Mouse (Mus musculus) lung, embryonic 15.5 days (tissue): ENCODE data around the gene Hk1. TPM values are rescaled to one million over a fixed set of nuclear protein-coding genes. Genes with fewer than 3 reads are reported as not detected.
A peak's percentile ranks its signal among the peaks of the same experiment; 100 is the strongest.

Experiments used
- ATAC-seq: fragments of 200-750 bp; cut with Nextera tagmentation; 2 replicates; pipeline ENCODE4 v1.8.0; 2017; ENCODE audit warnings: moderate number of reproducible peaks, borderline replicate concordance; ENCODE audit not compliant: low FRiP score, low TSS enrichment; ENCODE audit errors: extremely low read depth
- H3K27ac ChIP-seq: fragments of 300-500 bp; sonication (generic); 2 replicates; pipeline ENCODE4 v1.5.1; 2015; ENCODE audit warnings: moderate library complexity, mild to moderate bottlenecking, inconsistent platforms
- H3K27me3 ChIP-seq: fragments of 300-500 bp; sonication (generic); 2 replicates; pipeline ENCODE4 v1.6.1; 2015; ENCODE audit warnings: inconsistent platforms
- H3K36me3 ChIP-seq: fragments of 300-500 bp; sonication (generic); 2 replicates; pipeline ENCODE4 v1.6.1; 2015; ENCODE audit warnings: inconsistent platforms
- H3K4me1 ChIP-seq: fragments of 300-500 bp; sonication (generic); 2 replicates; pipeline ENCODE4 v1.6.1; 2015; ENCODE audit warnings: inconsistent platforms
- H3K4me2 ChIP-seq: fragments of 300-500 bp; sonication (generic); 2 replicates; pipeline ENCODE4 v1.6.1; 2015; ENCODE audit warnings: inconsistent platforms, mild to moderate bottlenecking, moderate library complexity
- H3K4me3 ChIP-seq: fragments of 300-500 bp; sonication (generic); 2 replicates; pipeline ENCODE4 v1.5.1; 2015; ENCODE audit warnings: mild to moderate bottlenecking, inconsistent platforms
- H3K9ac ChIP-seq: fragments of 300-500 bp; sonication (generic); 2 replicates; pipeline ENCODE4 v1.6.1; 2015; ENCODE audit warnings: inconsistent platforms
- H3K9me3 ChIP-seq: fragments of 300-500 bp; sonication (generic); 2 replicates; pipeline ENCODE4 v1.6.1; 2016; ENCODE audit warnings: inconsistent platforms
- WGBS: fragments of 180-500 bp; shearing (Covaris S2); methylation state at CpG from one replicate; pipeline ENCODE4 v1.1.7; 2015; 5-methylcytosine and 5-hydroxymethylcytosine counted together
- polyA plus RNA-seq: library from polyadenylated mRNA; unstranded; fragments of >200 nt; fragmentation: Nextera tagmentation; extraction: Ambion mirVana; gene quantifications from 2 replicates; pipeline ENCODE4 v1.2.1, GENCODE M21; 2015

Hk1 gene
- polyA plus RNA-seq, 1 experiment from 2014 or later, result 39.9 TPM

- Histone ChIP-seq H3K4me3 (peak overlapping the region; percentile 72), H3K4me1 (peaks cover 36% of the 10 kb centered on the region), H3K9ac (peak overlapping the region; percentile 52), H3K27ac (peak overlapping the region; percentile 94; the same call in 1 of the 2 replicates), H3K27me3 (no peaks in the 10 kb centered on the region), H3K36me3 (no peaks in the 10 kb centered on the region), H3K9me3 (no peaks in the 10 kb centered on the region), H3K4me2 (peak overlapping the region; percentile 90)
- peak; percentile 39 for ATAC-seq
- 2% methylated on average over 45 of the region's 45 CpGs for WGBS
Measured at GRCm38 (mm10) chr10:62339211-62340094, 40.3 kb downstream of the Hk1 start.

- WGBS, result 20% methylated on average over 5 of the region's 5 CpGs
- H3K4me3 ChIP-seq, result 0 out of 2 replicates have a peak overlapping the region, but pooled peaks have one; percentile 72
- no peak for ATAC-seq
- peaks cover 36% of the 10 kb centered on the region for H3K4me1 ChIP-seq
- peak overlapping the region; percentile 90 for H3K4me2 ChIP-seq
- no peaks in the 10 kb centered on the region for H3K9me3 ChIP-seq
- H3K36me3 ChIP-seq, result no peaks in the 10 kb centered on the region
- H3K27me3 ChIP-seq, result no peaks in the 10 kb centered on the region
- H3K27ac ChIP-seq, result no peak overlapping the region
- no peak overlapping the region for H3K9ac ChIP-seq
Measured at GRCm38 (mm10) chr10:62338626-62339025, 41.1 kb downstream of the Hk1 start.

- H3K9ac ChIP-seq, result no peak overlapping the region
Measured at GRCm38 (mm10) chr10:62338176-62338575, 41.5 kb downstream of the Hk1 start.

GRCm38 (mm10) chr10:62336601-62337578 is 42.8 kb downstream of the Hk1 start:
- no peaks in the 10 kb centered on the region for H3K9me3 ChIP-seq
- H3K36me3 ChIP-seq, result no peaks in the 10 kb centered on the region
- 32% methylated on average over 12 of the region's 12 CpGs for WGBS
- H3K27me3 ChIP-seq, result no peaks in the 10 kb centered on the region
- no peak for ATAC-seq
- no peak overlapping the region for H3K9ac ChIP-seq
- H3K4me3 ChIP-seq, result no peak overlapping the region
- peak overlapping the region; percentile 46; the same call in 1 of the 2 replicates for H3K27ac ChIP-seq
- peaks cover 42% of the 10 kb centered on the region for H3K4me1 ChIP-seq
- H3K4me2 ChIP-seq, result peak overlapping the region; percentile 12; the same call in 1 of the 2 replicates

More at GRCm38 (mm10) chr10:62338176-62338575, 41.5 kb downstream of the Hk1 start:
- Histone ChIP-seq H3K36me3 (no peaks in the 10 kb centered on the region), H3K9me3 (no peaks in the 10 kb centered on the region), H3K27me3 (no peaks in the 10 kb centered on the region), H3K4me2 (peak overlapping the region; percentile 90; the same call in 1 of the 2 replicates), H3K4me3 (no peak overlapping the region), H3K27ac (no peak overlapping the region), H3K4me1 (peaks cover 36% of the 10 kb centered on the region)
- WGBS, result 33% methylated on average over 9 of the region's 9 CpGs
- no peak for ATAC-seq

- Histone ChIP-seq H3K4me2 (no peak overlapping the region), H3K4me3 (no peak overlapping the region)
Measured at GRCm38 (mm10) chr10:62335423-62335776, 44.3 kb downstream of the Hk1 start.

GRCm38 (mm10) chr10:62334686-62335422 is 44.9 kb downstream of the Hk1 start:
- no peaks in the 10 kb centered on the region for H3K27me3 ChIP-seq
- H3K9me3 ChIP-seq, result no peaks in the 10 kb centered on the region
- H3K36me3 ChIP-seq, result no peaks in the 10 kb centered on the region
- H3K27ac ChIP-seq, result no peak overlapping the region
- no peak for ATAC-seq
- peaks cover 37% of the 10 kb centered on the region for H3K4me1 ChIP-seq
- H3K9ac ChIP-seq, result no peak overlapping the region
- no peak overlapping the region for H3K4me2 ChIP-seq
- H3K4me3 ChIP-seq, result no peak overlapping the region
- WGBS, result 55% methylated on average over 20 of the region's 20 CpGs

More at GRCm38 (mm10) chr10:62335423-62335776, 44.3 kb downstream of the Hk1 start:
- H3K9me3 ChIP-seq, result no peaks in the 10 kb centered on the region
- no peak overlapping the region for H3K9ac ChIP-seq
- 24% methylated on average over 6 of the region's 6 CpGs for WGBS
- no peaks in the 10 kb centered on the region for H3K27me3 ChIP-seq
- no peaks in the 10 kb centered on the region for H3K36me3 ChIP-seq
- H3K4me1 ChIP-seq, result peaks cover 34% of the 10 kb centered on the region
- ATAC-seq, result no peak
- no peak overlapping the region for H3K27ac ChIP-seq

GRCm38 (mm10) chr10:62333269-62333668 is 46.4 kb downstream of the Hk1 start:
- H3K36me3 ChIP-seq, result no peaks in the 10 kb centered on the region
- H3K4me1 ChIP-seq, result peaks cover 25% of the 10 kb centered on the region
- WGBS, result 67% methylated on average over 14 of the region's 14 CpGs
- no peaks in the 10 kb centered on the region for H3K9me3 ChIP-seq
- H3K4me2 ChIP-seq, result no peak overlapping the region; the same call in 1 of the 2 replicates
- H3K9ac ChIP-seq, result no peak overlapping the region
- no peak overlapping the region for H3K4me3 ChIP-seq
- H3K27ac ChIP-seq, result no peak overlapping the region
- ATAC-seq, result no peak
- no peaks in the 10 kb centered on the region for H3K27me3 ChIP-seq

- Histone ChIP-seq H3K27me3 (no peaks in the 10 kb centered on the region), H3K27ac (peak overlapping the region; percentile 51; the same call in 1 of the 2 replicates), H3K9me3 (no peaks in the 10 kb centered on the region), H3K4me3 (peak overlapping the region; percentile 14; the same call in 1 of the 2 replicates), H3K9ac (0 out of 2 replicates have a peak overlapping the region, but pooled peaks have one; percentile 27), H3K4me2 (peak overlapping the region; percentile 52), H3K4me1 (peaks cover 24% of the 10 kb centered on the region), H3K36me3 (no peaks in the 10 kb centered on the region)
- 20% methylated on average over 7 of the region's 7 CpGs for WGBS
- peak; percentile 36; the same call in 1 of the 2 replicates for ATAC-seq
Measured at GRCm38 (mm10) chr10:62332514-62332913, 47.2 kb downstream of the Hk1 start.

- no peak overlapping the region for H3K9ac ChIP-seq
Measured at GRCm38 (mm10) chr10:62331771-62332170, 47.9 kb downstream of the Hk1 start.

GRCm38 (mm10) chr10:62331296-62331695 is 48.4 kb downstream of the Hk1 start:
- Histone ChIP-seq H3K27me3 (no peaks in the 10 kb centered on the region), H3K4me2 (no peak overlapping the region), H3K36me3 (no peaks in the 10 kb centered on the region), H3K9me3 (no peaks in the 10 kb centered on the region), H3K27ac (no peak overlapping the region), H3K4me1 (peaks cover 12% of the 10 kb centered on the region; the same call in 1 of the 2 replicates), H3K9ac (no peak overlapping the region), H3K4me3 (no peak overlapping the region)
- ATAC-seq, result no peak
- WGBS, result 94% methylated on average over 9 of the region's 9 CpGs

More at GRCm38 (mm10) chr10:62331771-62332170, 47.9 kb downstream of the Hk1 start:
- Histone ChIP-seq H3K27me3 (no peaks in the 10 kb centered on the region), H3K36me3 (no peaks in the 10 kb centered on the region), H3K4me2 (peak overlapping the region; percentile 52), H3K4me3 (no peak overlapping the region), H3K27ac (no peak overlapping the region), H3K9me3 (no peaks in the 10 kb centered on the region), H3K4me1 (peaks cover 17% of the 10 kb centered on the region)
- WGBS, result 68% methylated on average over 12 of the region's 12 CpGs
- ATAC-seq, result no peak

- no peaks in the 10 kb centered on the region for H3K27me3 ChIP-seq
- no peak overlapping the region for H3K27ac ChIP-seq
- no peak overlapping the region for H3K4me3 ChIP-seq
- H3K4me2 ChIP-seq, result no peak overlapping the region
- WGBS, result 55% methylated on average over 7 of the region's 7 CpGs
- H3K9me3 ChIP-seq, result no peaks in the 10 kb centered on the region
- H3K9ac ChIP-seq, result no peak overlapping the region
- no peaks in the 10 kb centered on the region for H3K36me3 ChIP-seq
- H3K4me1 ChIP-seq, result peaks cover 12% of the 10 kb centered on the region; the same call in 1 of the 2 replicates
- ATAC-seq, result no peak
Measured at GRCm38 (mm10) chr10:62329846-62330245, 49.9 kb downstream of the Hk1 start.
